Mouse (Mus musculus) ES-CJ7 (cell line): ENCODE measurements around the gene Hcst.

Source experiments
- DNase-seq: peaks from one replicate; pipeline ENCODE4 v3.0.0; 2011; ENCODE audit warnings: low read depth, low spot score

Hcst gene

DNA sequence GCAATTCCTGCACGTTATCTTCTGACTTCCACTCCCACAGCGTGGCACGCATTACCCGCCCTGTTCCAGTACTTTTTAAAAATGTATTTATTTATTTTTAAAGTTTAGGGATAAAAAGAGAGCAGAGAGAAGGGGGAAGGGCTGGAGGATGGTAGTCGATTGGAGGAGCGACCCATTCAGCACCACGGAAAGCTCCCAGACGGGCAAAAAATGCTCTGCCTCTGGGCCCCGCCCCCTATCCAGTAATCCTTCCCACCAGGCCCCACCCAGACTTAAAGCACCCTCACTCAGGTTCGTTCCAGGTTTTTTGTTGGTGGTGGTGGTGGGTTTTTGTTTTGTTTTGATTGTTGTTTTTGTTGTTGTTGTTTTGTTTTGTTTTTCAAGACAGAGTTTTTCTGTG lies 14.6 kb upstream of the Hcst start:
- DNase-seq, result peak; percentile 77

DNA sequence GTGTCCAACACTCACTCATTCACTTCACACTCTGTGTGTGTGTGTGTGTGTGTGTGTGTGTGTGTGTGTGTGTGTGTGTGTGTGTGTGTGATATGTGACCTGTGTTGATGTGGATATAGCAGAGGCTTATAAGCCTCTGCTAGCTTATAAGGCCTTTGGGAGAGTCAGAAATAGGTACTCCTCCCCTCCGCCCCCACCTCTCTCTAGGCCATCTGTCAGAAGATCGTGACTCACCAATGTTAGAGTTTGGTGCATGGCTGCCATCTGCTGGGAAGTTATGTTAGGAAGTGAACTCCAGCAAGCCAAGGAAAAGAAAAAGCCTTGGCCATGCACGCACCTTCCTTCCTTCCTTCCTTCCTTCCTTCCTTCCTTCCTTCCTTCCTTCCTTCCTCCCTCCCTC lies 12.1 kb upstream of the Hcst start:
- peak; percentile 70 for DNase-seq

DNA sequence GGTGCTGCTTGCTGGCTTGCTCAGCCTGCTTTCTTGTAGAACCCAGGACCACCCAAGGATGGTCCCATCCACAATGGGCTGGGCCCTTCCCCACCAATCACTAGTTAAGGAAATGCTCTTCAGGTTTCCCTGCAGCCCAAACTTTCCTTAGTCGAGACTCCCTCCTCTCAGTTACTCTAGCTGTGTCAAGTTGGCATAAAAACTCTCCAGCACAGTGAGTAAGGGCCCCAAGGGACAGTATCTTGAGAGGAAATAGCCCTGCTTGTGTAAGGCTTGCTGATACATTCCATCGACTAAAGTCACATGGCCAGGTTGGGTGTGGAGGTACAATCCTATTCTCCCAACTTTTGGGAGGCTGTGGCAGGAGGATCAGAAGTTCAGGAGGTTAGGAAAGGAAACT lies 10.5 kb upstream of the Hcst start:
- no peak for DNase-seq

DNA sequence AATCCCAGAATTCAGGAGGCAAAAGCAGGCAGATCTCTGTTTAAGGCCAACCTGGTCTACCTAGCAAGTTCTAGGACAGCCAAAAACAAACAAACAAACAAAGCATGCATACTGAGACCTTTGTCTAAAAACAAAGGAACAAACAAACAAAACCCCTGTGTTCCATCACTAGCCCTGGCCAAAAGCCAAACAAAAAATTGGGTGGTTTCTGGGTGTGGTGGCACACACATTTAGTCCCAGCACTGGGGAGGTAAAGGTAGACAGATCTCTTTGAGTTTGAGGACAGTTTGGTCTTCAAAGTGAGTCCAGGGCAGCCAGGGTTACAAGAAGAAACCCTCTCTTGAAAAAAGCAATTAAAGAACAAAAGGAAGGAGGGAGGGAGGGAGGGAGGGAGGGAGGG lies 9.7 kb upstream of the Hcst start:
- DNase-seq, result no peak

DNA sequence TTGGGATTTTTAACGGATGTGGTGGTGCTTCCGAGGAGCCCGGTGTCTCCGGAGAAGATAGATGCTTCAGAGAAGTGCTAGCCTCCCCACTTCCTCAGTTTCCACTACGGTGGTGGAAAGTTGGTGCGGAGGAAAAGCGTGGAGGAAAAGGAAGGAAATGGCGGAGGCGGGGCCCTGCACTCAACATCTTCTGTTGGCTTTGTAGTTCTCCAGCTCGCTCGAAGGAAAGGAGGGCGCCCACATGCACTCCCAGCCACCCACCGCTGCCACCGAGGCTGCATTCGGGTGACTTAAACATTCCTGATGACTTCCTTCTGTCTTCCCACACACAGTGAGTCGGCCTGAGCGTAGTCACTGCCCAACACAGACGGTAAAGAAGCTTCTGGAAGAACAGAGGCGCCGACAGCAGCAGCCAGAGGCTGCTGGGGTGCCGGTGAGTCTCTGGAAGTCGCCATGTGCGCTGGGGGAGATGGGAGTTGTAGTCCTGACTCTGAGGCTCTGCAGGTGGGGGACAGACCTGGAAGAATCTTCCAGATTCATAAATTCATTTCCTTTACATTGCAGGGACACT lies 3.5 kb upstream of the Hcst start:
- no peak for DNase-seq

DNA sequence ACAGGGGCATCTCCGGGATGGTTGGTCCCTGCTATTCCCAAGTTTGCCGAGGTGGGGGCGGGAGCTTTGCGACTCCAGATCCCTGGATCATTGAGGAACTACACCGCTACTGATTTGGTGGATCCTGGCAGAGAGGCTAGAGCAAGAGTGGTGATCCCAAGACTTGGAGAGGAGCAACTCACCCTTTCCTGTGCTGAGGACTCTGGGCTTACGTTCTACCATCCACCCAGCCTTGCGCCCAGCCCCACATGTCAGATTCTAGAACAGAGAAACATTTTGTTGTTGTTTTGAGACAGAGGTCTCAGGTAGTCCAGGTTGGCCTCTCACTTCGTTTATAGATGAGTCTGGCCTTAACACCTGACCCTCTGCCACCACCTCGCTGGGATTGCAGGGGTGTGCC lies 2.9 kb upstream of the Hcst start:
- DNase-seq, result no peak

DNA sequence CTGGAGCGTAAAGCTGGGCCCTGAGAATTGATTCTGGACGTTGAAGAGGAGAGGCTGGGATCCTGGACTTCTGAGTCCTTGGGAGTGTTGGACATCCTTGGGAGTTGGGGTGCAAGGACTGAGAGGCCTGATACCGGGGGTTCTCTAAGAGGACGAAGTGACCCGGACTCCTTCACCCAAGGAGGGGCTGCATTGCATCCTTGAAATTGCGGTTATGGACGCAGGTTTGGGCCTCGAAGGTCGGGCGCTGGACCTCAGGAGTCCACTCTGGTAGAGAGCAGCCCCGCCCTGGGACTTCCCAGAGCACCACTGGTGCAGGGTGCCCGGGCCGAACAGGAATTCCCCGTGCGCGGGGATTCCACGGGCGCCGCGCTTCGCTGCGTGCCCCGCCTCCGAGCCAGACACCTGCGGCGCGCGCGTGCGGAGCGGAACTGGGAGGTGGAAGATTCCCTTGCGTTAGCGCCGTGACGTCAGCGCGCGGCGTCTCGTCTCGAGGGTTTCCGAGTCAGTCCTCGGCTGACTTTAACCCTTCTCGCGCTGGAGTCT lies 2.3 kb upstream of the Hcst start:
- peak; percentile 91 for DNase-seq

DNA sequence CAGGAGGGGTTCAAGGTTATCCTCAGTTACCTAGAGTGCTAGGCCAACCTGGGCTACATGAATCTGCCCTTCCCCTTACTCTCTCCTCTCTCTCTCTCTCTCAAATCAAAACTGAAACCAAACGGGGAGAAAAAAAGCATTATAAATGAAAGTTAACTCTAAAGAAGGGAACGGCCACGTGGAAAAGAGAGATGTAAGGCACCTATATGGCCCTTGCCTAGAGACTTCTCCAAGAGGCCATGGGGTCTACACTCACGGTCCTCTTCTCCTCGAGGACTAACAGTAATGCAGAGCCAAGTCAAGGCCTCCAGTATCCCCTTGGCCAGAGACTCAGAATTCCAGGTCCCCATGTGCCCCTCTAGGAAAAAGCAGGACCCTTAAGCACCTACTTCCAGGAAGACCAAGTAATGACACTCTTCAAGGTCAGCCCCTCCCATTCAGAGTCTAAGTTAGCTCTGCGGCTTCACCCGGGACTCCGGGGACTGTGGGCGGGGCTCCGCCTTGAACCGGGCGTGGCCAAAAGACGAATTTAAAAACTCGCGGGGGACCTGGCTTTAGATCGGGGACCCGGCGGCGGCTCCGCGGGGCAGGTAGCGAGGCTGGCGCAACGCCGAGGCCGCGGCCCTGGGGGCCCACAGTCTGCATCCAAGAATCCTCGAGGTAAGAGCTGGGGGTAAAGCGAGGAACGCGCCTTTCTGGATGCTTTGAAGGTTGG lies 1.7 kb upstream of the Hcst start, which contains the start of gene Nfkbid:
TSS of gene Nfkbid (plus strand) at position 558 of the 715 bp plus-strand sequence.
- DNase-seq, result peak; percentile 90

DNA sequence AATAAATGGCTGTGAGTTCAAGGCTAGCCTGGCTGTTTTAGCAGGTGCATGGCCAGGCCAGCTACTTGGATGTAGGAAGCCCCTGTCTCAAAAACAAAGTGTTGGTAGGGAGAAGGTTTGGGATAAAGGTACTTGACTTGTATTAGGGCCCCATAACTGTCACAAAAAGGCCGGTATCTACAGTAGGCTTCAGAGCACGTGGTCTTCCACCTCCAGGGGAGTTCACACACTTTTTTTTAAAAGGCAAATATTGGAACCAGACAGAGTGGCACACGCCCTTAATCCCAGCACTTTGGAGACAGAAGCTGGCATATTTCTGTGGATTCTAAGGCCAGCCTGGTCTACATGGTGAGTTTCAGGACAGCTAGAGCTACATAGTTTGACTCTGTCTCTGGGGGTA lies 1.0 kb upstream of the Hcst start:
- DNase-seq, result no peak

DNA sequence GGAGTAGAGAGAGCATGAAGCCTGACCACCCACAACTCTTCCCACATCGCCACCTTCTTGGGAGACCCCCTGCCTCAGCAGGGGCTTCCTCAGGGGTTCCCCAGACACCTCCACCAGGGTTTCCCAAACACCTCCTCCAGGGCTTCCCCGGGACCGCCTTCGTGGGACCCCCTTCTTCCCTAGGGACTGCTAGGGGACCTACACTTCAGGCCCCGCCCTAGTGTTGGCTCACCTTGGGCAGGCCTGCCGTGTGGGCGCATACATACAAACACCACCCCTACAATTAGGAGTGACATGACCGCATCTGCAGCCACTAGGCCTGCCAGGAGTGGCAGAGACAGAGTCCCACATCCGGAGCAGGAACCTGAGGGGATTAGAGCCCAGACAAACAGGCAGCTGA lies 1.8 kb downstream of the Hcst start:
- no peak for DNase-seq

DNA sequence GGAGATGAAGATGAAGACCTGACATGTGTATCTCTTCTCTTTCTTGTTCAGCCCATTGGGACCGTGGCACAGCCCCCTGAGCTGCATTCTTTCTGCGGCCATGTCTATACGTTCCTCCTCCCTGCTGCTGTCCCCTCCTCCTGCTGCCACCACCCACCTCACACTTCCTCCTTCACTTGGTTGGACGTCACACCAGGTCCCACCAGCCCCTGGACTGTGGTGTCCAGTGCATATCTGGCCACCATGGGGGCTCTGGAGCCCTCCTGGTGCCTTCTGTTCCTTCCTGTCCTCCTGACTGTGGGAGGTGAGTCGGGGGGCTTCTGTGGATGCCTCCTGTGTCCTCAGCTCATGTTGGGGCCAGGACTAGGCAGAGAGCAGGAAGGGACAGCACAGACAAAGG lies 6.1 kb downstream of the Hcst start, which contains the start of gene Tyrobp:
TSS of gene Tyrobp (plus strand) at position 165 of the 400 bp plus-strand sequence.
- no peak for DNase-seq

DNA sequence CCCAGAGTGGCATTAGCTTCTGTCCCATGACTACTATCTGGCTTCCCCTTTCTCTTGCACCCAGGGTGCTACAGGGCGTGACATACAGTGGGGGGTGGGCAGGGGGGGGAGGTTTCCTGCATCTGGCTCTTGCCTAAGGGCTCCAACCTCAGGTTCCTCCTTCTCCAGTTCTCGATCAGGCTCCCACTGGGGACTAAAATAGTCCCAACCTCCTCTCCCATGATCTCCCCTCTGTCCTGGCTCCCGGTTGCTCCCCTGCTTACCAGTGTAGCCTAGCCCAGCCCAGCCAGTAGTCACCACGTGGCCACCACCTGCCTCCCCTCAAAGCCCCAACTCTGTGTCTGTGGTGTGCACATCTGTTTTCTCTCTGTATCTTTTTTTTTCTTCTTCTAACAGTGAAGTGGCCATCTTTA lies 6.9 kb downstream of the Hcst start:
- DNase-seq, result no peak

DNA sequence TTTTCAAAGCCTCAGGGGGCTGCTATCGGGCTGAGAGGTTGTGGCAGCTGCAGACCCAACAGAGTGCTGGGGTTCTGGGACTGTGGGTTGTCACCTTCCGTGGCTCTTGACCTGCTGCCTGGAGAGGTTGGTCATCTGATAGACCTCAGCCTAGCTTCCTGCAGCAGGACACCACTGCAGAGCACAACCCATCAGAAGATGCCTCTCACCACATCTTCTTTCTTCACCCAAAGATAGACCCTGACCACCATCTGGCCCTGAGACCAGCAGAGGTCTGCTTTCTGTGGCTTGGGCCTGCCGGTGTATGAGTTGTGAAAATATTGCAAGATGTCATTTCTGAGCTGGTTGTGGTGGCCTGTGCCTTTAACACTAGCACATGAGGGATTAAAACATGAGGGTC lies 8.6 kb downstream of the Hcst start:
- no peak for DNase-seq

DNA sequence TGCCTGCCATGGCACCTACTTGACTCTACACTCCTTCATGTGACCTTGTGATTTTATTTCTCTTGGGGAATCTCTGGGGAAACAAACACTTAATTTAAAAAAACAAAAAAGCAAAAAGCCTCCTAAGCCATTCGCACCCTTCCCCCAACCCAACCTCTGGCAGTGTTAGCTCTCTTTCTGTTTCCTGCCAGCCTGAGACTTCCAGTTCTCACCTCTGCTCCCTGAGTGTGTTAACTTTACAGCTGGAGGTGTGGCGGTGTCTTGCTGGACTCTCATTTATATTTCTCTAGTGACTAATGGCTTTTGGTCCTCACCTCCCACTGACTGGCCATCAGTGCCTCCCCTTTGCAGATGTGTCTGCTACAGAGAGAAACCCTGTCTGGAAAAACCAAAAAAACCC lies 9.9 kb downstream of the Hcst start:
- DNase-seq, result no peak

DNA sequence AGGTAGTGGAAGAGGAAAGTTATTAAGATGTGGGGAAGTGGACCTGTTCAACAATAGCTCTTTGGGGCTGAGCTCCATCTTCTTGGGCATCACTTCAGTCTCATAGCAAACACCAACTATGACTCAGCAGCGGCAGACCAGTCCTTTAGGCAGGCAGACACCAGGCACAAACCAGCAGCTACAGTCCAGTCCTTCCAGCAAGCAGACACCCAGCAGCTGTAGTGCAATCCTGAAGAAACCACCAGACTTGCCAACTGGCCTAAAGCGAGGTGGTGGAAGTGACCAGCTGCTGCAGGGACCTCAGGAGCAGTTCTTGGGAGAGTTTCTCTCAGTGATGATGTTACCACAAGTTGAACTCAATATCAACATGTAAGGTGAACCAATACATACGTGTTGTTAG lies 11.0 kb downstream of the Hcst start:
- no peak for DNase-seq

DNA sequence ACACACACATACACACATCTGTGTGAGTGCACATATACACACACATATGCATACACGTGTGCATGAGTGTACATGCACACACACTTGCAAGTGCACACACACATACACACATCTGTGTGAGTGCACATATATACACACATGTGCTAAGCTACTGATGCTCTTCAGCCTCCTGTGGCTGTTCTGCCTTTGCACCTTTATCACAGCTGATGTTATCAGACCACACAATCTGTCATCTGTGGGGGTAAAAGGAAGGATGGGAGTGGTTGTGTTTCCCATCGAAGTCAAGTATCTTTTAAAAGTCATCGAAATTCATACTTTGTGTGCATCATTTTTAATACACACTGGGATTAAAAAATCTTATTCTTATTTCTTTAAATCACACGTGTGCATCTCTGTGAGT lies 17.3 kb downstream of the Hcst start:
- DNase-seq, result no peak

DNA sequence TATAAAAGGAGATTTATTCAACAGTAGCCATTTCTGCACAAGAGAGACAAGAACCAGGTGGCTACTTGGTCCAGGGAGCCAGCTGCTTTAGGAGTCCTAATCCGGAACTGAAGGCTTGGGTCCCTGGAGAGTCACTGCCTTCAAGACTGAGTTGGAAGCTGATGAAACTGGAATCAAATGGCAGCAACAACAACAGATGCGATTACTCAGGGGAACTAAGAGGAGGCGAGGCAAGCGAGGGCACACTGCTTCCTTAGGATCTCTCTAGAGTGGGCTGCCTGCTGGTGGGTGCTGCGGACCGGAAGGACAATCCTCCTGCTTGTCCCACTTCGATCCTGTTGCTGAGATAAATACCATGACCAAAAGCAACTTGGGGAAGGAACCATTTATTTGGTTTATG lies 20.0 kb downstream of the Hcst start:
- no peak for DNase-seq

DNA sequence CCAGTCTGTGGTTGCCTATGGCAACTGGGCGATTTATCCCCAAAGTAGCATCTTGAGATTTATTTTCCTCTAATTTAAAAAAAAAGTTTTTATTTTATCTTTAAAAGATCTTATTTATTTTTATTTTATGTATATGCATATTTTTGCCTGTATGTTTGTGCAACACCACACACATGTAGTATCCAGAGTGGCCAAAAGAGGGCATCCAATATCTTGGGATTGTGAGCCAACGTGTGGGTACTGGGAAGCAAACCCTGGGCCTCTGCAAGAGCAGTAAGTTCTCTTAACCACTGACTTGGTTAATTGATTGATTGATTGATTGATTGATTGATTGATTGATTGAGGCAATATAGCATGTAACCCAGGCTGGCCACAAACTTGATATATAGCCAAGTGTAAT lies 24.8 kb downstream of the Hcst start:
- peak; percentile 50 for DNase-seq

DNA sequence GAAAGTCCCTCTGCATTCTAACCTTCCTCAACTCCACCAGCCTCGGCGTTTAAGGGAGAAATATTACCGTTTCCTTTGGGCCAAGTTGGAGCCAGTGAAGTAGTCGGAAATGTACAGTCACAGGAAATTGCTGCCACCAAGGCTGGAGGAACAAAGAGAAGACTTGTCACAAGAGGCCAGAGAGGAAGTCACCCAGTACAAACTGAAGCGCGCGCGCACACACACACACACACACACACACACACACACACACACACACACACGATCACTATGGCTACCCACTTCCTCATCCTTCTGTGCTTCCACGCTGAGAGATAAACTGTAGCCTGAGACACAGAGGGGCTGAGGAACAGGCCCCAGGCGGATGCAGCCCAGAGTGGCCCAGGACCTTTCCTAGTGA lies 25.3 kb downstream of the Hcst start:
- DNase-seq, result no peak

DNA sequence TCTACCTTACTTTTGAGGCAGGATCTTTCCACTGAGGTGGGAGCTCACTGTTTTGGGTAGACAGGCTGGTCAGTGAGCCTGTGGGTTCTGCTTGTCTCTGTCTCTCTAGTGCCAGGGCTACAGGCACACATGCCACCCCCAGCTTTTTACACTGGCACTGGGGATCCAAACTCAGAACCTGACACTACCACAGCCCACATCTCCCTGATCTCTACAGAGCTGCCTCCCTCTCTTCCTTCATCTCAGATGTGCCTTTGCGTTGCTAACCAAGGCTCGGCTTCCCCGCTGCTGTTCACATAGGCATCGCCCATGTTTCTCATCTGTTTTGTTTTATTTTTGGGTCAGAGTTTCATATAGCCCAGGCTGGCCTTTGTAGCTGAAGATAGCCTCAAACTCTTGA lies 26.0 kb downstream of the Hcst start:
- DNase-seq, result no peak

DNA sequence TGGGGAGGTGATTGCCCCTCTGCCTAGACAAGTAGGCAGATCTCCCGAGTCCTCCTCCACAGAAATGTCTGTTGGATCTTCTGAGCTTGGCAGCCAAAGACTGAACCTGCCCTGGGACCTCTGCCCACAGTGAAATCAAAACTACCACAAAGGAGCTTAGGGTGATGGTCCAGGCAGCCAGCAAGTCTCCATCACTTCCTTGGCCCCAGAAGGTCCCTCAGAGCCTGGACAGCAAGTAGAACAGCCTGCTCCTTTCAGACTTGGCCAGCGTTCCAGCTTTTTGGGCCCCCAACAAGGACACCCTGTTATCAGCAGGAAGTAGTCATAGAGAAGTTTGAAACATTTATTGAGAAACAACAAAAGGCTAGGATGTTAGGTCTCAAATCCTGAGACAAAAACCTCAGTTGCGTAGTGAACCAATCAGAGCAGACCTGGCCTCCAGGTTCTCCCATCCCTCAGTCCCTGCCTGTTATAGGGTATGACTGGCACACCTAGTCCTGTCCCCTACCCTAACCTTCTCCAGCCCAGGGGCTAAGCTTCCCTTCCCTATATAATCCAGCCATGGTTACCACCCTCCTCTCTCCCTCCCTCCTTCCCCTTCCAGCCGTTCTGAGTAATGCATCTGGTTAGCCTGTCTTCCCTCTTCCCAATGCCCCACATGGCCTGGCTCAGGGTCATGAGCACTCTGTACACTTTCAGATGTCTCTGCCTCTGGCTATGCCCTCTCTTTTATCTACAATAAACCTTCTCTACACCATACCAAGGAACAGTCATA lies 26.7 kb downstream of the Hcst start:
- no peak for DNase-seq

DNA sequence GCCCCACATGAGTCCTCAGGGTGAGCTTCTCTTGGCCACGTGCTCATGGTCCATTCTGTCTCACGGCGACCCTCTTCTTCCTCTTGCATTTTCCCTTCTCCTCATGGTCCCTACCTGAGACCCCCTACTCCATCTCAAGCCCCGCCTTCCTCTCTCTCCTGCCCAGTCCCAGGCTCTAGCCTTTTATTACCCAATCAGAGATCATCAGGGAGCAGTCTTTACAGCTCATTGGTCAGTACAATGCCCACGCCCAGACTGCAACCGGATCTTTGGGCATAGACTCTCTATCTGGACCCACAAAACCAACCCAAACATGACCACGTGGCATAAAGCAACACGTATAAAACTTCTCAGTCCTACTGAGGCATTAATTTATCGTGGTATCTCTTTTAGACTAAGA lies 35.5 kb downstream of the Hcst start:
- DNase-seq, result peak; percentile 28

DNA sequence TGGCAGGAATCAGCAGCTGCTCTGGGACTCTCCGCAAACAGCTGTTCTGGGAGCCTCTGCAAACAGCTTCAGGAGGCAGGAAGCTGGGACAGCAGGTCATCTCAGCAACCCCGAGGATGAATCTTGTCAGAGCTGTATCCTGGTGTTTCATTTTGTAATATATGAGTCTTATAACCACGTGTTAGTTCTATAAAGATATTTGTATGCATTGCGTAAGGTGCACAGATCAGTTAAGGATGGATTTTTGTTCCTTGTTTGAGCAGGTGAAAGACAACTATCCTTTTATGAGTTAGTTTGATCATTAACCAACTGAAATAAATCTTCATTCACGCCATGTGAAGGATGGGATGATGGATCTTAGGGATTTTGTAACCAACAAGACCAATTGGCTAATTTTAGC lies 39.6 kb downstream of the Hcst start:
- no peak for DNase-seq
